Mouse (Mus musculus): ENCODE results near the gene Gabrr2. TPM values are rescaled to one million over a fixed set of nuclear protein-coding genes. Genes with fewer than 3 reads are reported as not detected.

Gene Gabrr2
- polyA plus RNA-seq (2014; fragmentation: Nextera tagmentation; extraction: Ambion mirVana), result 0.18 and 0.67 TPM in 2 replicates

DNA sequence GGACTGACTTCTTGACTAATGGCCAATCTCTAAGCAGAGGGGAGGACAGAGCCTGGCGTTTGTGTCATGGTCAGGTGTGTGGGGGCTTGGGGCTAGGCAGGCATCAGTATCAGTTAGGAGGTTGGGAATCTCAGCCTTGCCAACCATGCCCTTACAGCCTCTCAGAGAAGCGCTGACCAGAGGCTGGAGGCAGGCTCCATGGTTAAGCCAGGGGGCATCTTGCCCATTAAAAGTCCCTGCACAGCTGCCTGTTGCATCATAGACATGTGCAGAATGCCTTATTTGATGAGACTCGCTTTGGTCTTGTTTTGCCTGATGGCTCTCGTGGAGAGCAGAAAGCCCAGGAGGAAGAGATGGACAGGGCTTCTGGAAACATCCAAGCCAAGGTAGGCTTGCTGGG, at the start of gene Gabrr2:
TSS of gene Gabrr2 (plus strand) at position 19 of the 400 bp plus-strand sequence.
- no peak within 1 kb of the TSS for H3K9ac ChIP-seq (ENCODE audit: low read depth, low read length)
- H3K36me3 ChIP-seq (ENCODE audit: control insufficient read depth, insufficient read depth, low read length), result no peaks in the 10 kb centered on the region
- H3K27ac ChIP-seq (replicated peaks; ENCODE audit: low read depth, low read length), result no peak within 1 kb of the TSS
- H3K4me2 ChIP-seq (ENCODE audit: low read depth, low read length), result no peak within 1 kb of the TSS
- no peaks in the 10 kb centered on the region for H3K27me3 ChIP-seq (replicated peaks; ENCODE audit: control insufficient read depth, insufficient read depth, low read length)
- ATAC-seq (ENCODE audit: low read depth), result no peak
- WGBS, result 94% methylated on average over 4 of the region's 4 CpGs
- H3K9me3 ChIP-seq (ENCODE audit: control insufficient read depth, low read length), result no peaks in the 10 kb centered on the region
- no peak for DNase-seq (ENCODE audit: low spot score)
- H3K4me3 ChIP-seq (ENCODE audit: low read depth, low read length), result no peak within 1 kb of the TSS
- no peaks in the 10 kb centered on the region; the same call in 1 of the 2 replicates for H3K4me1 ChIP-seq (ENCODE audit: control insufficient read depth, insufficient read depth, low read length)

GRCm38 (mm10) chr4:33018361-33018999, 44.3 kb upstream of the Gabrr2 start:
- no peaks in the 10 kb centered on the region for H3K27me3 ChIP-seq (replicated peaks; ENCODE audit: control insufficient read depth, insufficient read depth, low read length)
- no peak overlapping the region for H3K4me3 ChIP-seq (ENCODE audit: low read depth, low read length)
- H3K4me2 ChIP-seq (ENCODE audit: low read depth, low read length), result no peak overlapping the region
- H3K4me1 ChIP-seq (ENCODE audit: control insufficient read depth, insufficient read depth, low read length), result no peaks in the 10 kb centered on the region
- DNase-seq (ENCODE audit: low spot score) (peak; percentile 90), ATAC-seq (ENCODE audit: low read depth) (peak; percentile 88)
- no peak overlapping the region for H3K9ac ChIP-seq (ENCODE audit: low read depth, low read length)
- no peak overlapping the region for H3K27ac ChIP-seq (replicated peaks; ENCODE audit: low read depth, low read length)
- H3K36me3 ChIP-seq (ENCODE audit: control insufficient read depth, insufficient read depth, low read length), result 0 out of 2 replicates have a peak, but pooled peaks cover 4% of the 10 kb centered on the region
- WGBS, result 51% methylated on average over 9 of the region's 9 CpGs
- no peaks in the 10 kb centered on the region for H3K9me3 ChIP-seq (ENCODE audit: control insufficient read depth, low read length)

GRCm38 (mm10) chr4:33024420-33024819, 38.4 kb upstream of the Gabrr2 start:
- H3K4me3 ChIP-seq (ENCODE audit: low read depth, low read length), result no peak overlapping the region
- peaks cover 16% of the 10 kb centered on the region; the same call in 1 of the 2 replicates for H3K36me3 ChIP-seq (ENCODE audit: control insufficient read depth, insufficient read depth, low read length)
- no peak overlapping the region for H3K4me2 ChIP-seq (ENCODE audit: low read depth, low read length)
- H3K9ac ChIP-seq (ENCODE audit: low read depth, low read length), result no peak overlapping the region
- H3K27ac ChIP-seq (replicated peaks; ENCODE audit: low read depth, low read length), result no peak overlapping the region
- ATAC-seq (ENCODE audit: low read depth) (peak; percentile 47; the same call in 1 of the 2 replicates), DNase-seq (ENCODE audit: low spot score) (peak; percentile 12)
- H3K27me3 ChIP-seq (replicated peaks; ENCODE audit: control insufficient read depth, insufficient read depth, low read length), result no peaks in the 10 kb centered on the region
- H3K4me1 ChIP-seq (ENCODE audit: control insufficient read depth, insufficient read depth, low read length), result no peaks in the 10 kb centered on the region
- WGBS, result 73% methylated on average over 8 of the region's 8 CpGs
- no peaks in the 10 kb centered on the region for H3K9me3 ChIP-seq (ENCODE audit: control insufficient read depth, low read length)

DNA sequence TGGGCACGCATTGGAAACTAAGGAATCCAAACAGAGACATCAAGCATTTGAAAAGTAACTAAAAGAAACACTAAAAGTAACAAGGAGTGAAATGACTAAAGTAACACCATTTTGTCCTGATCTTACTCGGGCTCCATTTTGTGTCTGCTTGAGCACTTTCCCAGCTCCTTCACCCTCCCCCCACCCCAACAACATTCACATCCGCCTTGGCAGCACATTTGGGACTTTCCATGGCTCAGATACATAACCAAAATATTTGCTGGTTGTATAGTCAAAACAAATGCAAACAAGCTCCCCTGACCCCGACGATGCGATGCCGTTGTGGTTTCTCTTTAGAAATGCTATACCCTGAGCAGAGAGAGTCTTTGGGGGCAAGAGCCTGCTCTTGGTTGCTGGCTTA, 33.7 kb upstream of the Gabrr2 start:
- DNase-seq (ENCODE audit: low spot score), result no peak
- 80% methylated on average over 7 of the region's 7 CpGs for WGBS

DNA sequence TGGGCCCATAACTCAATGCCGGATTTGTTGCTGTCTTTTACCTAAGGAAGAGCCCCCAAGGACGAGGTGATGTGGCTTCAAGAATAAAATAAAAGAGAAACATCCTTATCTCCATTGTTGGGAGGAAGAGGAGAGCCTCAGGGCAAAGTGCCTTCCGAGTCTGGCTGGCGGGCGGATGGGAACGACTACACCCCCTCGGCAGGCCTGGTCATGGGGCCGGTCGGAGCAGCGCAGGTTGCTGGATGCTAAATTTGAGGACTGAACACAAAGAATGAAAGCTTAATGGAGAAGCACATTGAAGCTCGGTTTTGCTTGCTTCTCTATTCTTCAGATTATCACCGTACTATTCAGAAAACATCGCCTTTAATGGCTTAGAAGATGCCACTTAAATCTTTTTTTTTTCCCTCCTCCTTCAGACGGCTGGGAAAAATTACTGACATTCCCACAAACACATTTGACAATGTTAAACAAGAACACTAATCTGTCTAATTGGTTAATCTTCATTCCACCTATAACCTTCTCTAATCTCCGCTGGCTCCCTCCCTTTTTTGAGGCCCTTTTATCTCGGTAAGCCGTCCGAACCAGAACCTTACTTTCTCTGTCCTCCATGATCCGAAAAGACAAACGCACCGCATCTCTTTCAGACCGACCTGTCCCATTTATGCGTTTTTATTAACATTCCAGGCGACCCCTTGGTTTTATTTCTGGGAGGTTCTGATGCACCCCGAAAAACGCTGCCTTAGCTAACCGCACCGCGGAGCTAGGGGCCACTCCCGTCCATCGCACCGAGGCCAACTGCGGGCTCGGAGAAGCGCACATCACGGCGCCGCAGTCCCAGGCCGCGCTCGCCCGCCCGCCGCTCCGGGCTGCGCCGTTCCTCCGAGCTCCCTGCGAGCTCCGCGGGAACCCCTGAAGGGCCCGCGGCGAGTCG, 32.3 kb upstream of the Gabrr2 start:
- H3K4me2 ChIP-seq (ENCODE audit: low read depth, low read length), result peak overlapping the region; percentile 54
- H3K27me3 ChIP-seq (replicated peaks; ENCODE audit: control insufficient read depth, insufficient read depth, low read length), result no peaks in the 10 kb centered on the region
- peak overlapping the region; percentile 94 for H3K27ac ChIP-seq (replicated peaks; ENCODE audit: low read depth, low read length)
- DNase-seq (ENCODE audit: low spot score) (peak; percentile 34), ATAC-seq (ENCODE audit: low read depth) (peak; percentile 82)
- peaks cover 4% of the 10 kb centered on the region; the same call in 1 of the 2 replicates for H3K9me3 ChIP-seq (ENCODE audit: control insufficient read depth, low read length)
- peak overlapping the region; percentile 97 for H3K9ac ChIP-seq (ENCODE audit: low read depth, low read length)
- H3K4me1 ChIP-seq (ENCODE audit: control insufficient read depth, insufficient read depth, low read length), result peaks cover 8% of the 10 kb centered on the region
- peaks cover 22% of the 10 kb centered on the region for H3K36me3 ChIP-seq (ENCODE audit: control insufficient read depth, insufficient read depth, low read length)
- H3K4me3 ChIP-seq (ENCODE audit: low read depth, low read length), result peak overlapping the region; percentile 69
- 2% methylated on average over 45 of the region's 55 CpGs for WGBS

More for the DNA sequence above, 33.7 kb upstream of the Gabrr2 start:
- no peaks in the 10 kb centered on the region for H3K27me3 ChIP-seq (replicated peaks; ENCODE audit: control insufficient read depth, insufficient read depth, low read length)
- no peak overlapping the region for H3K27ac ChIP-seq (replicated peaks; ENCODE audit: low read depth, low read length)
- H3K4me1 ChIP-seq (ENCODE audit: control insufficient read depth, insufficient read depth, low read length), result peaks cover 8% of the 10 kb centered on the region
- H3K4me2 ChIP-seq (ENCODE audit: low read depth, low read length), result no peak overlapping the region
- H3K4me3 ChIP-seq (ENCODE audit: low read depth, low read length), result no peak overlapping the region
- H3K9me3 ChIP-seq (ENCODE audit: control insufficient read depth, low read length), result no peaks in the 10 kb centered on the region
- H3K36me3 ChIP-seq (ENCODE audit: control insufficient read depth, insufficient read depth, low read length), result peaks cover 16% of the 10 kb centered on the region; the same call in 1 of the 2 replicates
- H3K9ac ChIP-seq (ENCODE audit: low read depth, low read length), result no peak overlapping the region
- no peak for ATAC-seq (ENCODE audit: low read depth)

GRCm38 (mm10) chr4:33031195-33031960, 31.4 kb upstream of the Gabrr2 start, which contains the start of gene Ube2j1:
Gene Ube2j1 (plus strand): TSS chr4:33031416.
- peaks cover 8% of the 10 kb centered on the region for H3K4me1 ChIP-seq (ENCODE audit: control insufficient read depth, insufficient read depth, low read length)
- no peaks in the 10 kb centered on the region for H3K27me3 ChIP-seq (replicated peaks; ENCODE audit: control insufficient read depth, insufficient read depth, low read length)
- H3K36me3 ChIP-seq (ENCODE audit: control insufficient read depth, insufficient read depth, low read length), result peaks cover 25% of the 10 kb centered on the region
- peak within 1 kb of the TSS; percentile 54 for H3K4me2 ChIP-seq (ENCODE audit: low read depth, low read length)
- DNase-seq (ENCODE audit: low spot score) (peak; percentile 94), ATAC-seq (ENCODE audit: low read depth) (peak; percentile 97)
- WGBS, result under 1% methylated on average over 13 of the region's 123 CpGs
- peak within 1 kb of the TSS; percentile 69 for H3K4me3 ChIP-seq (ENCODE audit: low read depth, low read length)
- peaks cover 6% of the 10 kb centered on the region; the same call in 1 of the 2 replicates for H3K9me3 ChIP-seq (ENCODE audit: control insufficient read depth, low read length)
- peak within 1 kb of the TSS; percentile 94 for H3K27ac ChIP-seq (replicated peaks; ENCODE audit: low read depth, low read length)
- H3K9ac ChIP-seq (ENCODE audit: low read depth, low read length), result peak within 1 kb of the TSS; percentile 97

GRCm38 (mm10) chr4:33032045-33032444, 30.8 kb upstream of the Gabrr2 start:
- DNase-seq (ENCODE audit: low spot score) (no peak), ATAC-seq (ENCODE audit: low read depth) (no peak)
- WGBS, result 5% methylated on average over 4 of the region's 4 CpGs
- H3K9me3 ChIP-seq (ENCODE audit: control insufficient read depth, low read length), result peaks cover 6% of the 10 kb centered on the region; the same call in 1 of the 2 replicates
- H3K4me3 ChIP-seq (ENCODE audit: low read depth, low read length), result peak overlapping the region; percentile 69
- peak overlapping the region; percentile 97 for H3K9ac ChIP-seq (ENCODE audit: low read depth, low read length)
- no peaks in the 10 kb centered on the region for H3K27me3 ChIP-seq (replicated peaks; ENCODE audit: control insufficient read depth, insufficient read depth, low read length)
- H3K4me2 ChIP-seq (ENCODE audit: low read depth, low read length), result peak overlapping the region; percentile 54
- peaks cover 8% of the 10 kb centered on the region for H3K4me1 ChIP-seq (ENCODE audit: control insufficient read depth, insufficient read depth, low read length)
- H3K27ac ChIP-seq (replicated peaks; ENCODE audit: low read depth, low read length), result peak overlapping the region; percentile 94
- H3K36me3 ChIP-seq (ENCODE audit: control insufficient read depth, insufficient read depth, low read length), result peaks cover 25% of the 10 kb centered on the region

DNA sequence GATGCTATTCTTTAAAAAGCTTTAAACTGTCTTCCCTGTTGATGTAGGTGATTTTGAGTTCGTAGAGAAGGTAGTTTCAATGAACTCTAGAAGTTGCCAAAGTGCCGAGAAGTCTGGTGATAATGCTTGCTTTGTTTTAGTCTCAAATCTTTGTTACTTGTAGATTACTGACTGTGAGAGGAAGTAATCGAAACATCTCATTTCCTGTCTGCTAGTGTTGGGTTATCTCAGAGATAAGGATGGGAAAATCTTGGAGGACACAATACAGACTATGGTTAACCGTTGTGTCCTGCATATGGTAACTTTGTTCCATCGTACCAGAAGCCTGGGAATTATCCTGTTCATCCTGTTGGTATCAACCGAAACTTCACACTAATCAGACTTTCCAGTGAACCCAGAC, 29.3 kb upstream of the Gabrr2 start:
- H3K27ac ChIP-seq (replicated peaks; ENCODE audit: low read depth, low read length), result no peak overlapping the region
- no peak overlapping the region for H3K4me3 ChIP-seq (ENCODE audit: low read depth, low read length)
- no peak overlapping the region for H3K9ac ChIP-seq (ENCODE audit: low read depth, low read length)
- peaks cover 8% of the 10 kb centered on the region for H3K4me1 ChIP-seq (ENCODE audit: control insufficient read depth, insufficient read depth, low read length)
- no peaks in the 10 kb centered on the region for H3K27me3 ChIP-seq (replicated peaks; ENCODE audit: control insufficient read depth, insufficient read depth, low read length)
- H3K4me2 ChIP-seq (ENCODE audit: low read depth, low read length), result peak overlapping the region; percentile 54; the same call in 1 of the 2 replicates
- no peak for DNase-seq (ENCODE audit: low spot score)
- peaks cover 24% of the 10 kb centered on the region for H3K36me3 ChIP-seq (ENCODE audit: control insufficient read depth, insufficient read depth, low read length)
- H3K9me3 ChIP-seq (ENCODE audit: control insufficient read depth, low read length), result peaks cover 6% of the 10 kb centered on the region; the same call in 1 of the 2 replicates
- ATAC-seq (ENCODE audit: low read depth), result no peak
- WGBS, result 75% methylated on average over 6 of the region's 6 CpGs

Data from embryonic facial prominence, embryonic 14.5 days (tissue).